Mouse (Mus musculus) urinary bladder, adult 2 months (tissue): ENCODE data around the gene Pcdh7. TPM values are rescaled to one million over a fixed set of nuclear protein-coding genes. Genes with fewer than 3 reads are reported as not detected.
"Not testable (repeated sequence)": the region's sequence is repeated elsewhere in the genome, so short reads cannot be mapped to it uniquely, and the experiment has no call there.

ENCODE experiments used
- DNase-seq: peaks from one replicate; pipeline ENCODE4 v3.0.0; 2022; ENCODE audit warnings: low spot score
- polyA plus RNA-seq: library from polyadenylated mRNA; depleted of rRNA; stranded (reverse); fragments of >200 nt; gene quantifications from 2 replicates; pipeline ENCODE4 v1.2.3, GENCODE M21; 2012

Pcdh7 gene
- polyA plus RNA-seq, 1 experiment, result 31.7 TPM

DNA sequence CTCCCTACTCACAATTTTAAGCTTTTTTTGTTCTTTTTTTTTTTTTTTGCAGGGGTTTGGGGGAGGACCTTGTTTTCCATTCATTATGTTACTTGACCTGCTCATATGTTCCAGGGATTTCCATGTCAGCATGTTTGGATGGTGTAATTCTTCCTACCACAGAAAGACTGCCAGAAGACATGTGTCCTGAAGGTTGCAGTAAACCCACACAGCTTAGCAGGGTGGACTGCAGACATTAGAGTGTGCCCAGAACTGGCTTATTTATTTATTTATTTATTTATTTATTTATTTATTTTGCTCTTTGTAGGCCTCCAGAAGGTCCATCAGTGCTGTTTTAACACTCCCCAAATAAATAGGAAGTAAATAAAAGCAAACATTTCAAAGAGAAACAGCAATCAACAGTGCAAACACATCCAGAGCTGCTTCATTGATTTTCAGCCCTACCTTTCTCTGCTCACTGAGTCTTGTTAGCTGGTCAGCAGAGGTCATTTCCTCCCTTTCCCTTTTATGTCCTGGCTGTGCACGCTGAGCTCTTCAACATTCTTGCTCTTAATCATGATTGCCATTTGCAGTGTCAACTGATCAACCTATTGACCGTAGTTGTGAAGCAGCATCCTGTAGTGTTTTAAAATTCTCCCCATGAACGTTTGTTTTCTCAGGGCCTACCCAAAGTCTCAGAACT, 401.3 kb downstream of the Pcdh7 start:
- DNase-seq, result no peak

DNA sequence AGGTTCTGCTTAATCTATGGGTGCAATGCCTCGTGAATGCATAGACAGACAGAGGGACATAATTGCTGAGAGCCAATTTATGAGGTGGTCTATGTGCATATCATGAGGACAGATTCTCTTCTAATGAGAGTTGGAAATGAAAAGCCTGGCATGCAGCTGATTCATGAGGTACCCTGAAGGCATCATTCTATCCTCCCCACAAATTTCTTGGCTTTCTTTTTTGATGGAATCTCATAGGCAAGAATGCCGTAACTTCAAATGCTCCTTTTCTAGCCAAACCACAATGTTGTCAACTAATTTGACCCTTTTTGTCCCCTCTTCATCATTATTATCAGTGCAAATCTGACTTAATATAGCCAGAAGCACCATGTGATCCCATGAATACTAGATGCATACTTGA, 426.1 kb downstream of the Pcdh7 start:
- no peak for DNase-seq

DNA sequence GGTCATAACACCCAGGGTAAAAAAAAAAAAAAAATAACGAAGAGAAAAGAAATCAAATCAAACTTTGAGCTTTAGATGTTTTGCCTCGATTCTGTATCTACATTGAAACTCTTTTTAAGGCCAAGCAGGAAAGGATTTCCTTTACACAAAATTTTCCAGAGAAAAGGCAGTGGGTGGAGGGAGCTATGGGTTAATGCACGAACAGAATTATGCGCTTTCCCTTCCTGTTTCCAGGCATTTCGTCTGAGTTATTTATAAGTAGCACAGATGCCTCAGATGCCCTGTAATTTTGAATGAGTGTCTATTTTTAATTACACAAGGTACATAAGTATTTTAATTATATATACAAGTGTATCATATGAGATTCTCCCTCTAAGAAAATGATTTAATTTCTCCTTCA, 436.2 kb downstream of the Pcdh7 start:
- DNase-seq, result no peak

DNA sequence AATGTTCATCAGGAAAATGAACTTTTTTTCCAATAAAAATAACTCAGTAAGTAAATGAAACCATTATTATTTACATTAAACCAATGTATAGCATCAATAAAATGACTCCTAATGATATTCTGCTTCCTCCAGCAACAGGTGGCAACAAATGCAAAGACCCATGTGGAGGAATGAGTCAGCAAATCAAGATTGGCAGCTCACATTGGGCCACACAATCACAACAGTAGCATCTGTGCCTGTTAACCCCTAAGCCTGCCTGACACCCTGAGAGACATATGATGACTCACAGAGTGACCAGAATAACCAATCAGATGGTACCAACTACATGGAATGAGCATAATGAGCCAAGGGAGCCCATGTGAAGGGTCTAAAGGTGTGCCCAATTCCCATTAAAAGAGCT, 454.5 kb downstream of the Pcdh7 start:
- no peak for DNase-seq

DNA sequence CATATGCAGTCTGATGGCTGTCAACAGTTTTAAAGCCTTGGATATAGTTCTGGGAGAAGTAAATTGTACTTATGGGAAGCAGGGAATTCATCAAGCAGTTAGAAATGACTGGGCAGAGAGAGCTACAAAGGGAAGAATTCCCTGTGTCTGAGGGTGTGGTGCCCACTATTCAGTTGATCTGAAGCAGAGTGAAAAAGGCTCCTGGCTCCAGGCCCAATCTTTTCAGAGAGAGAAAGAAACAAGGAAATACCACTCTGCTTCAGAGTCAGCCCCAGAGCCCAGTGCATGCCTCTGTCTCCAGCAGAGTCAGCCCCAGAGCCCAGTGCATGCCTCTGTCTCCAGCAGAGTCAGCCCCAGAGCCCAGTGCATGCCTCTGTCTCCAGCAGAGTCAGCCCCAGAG, 456.6 kb downstream of the Pcdh7 start:
- DNase-seq, result not testable (repeated sequence)

DNA sequence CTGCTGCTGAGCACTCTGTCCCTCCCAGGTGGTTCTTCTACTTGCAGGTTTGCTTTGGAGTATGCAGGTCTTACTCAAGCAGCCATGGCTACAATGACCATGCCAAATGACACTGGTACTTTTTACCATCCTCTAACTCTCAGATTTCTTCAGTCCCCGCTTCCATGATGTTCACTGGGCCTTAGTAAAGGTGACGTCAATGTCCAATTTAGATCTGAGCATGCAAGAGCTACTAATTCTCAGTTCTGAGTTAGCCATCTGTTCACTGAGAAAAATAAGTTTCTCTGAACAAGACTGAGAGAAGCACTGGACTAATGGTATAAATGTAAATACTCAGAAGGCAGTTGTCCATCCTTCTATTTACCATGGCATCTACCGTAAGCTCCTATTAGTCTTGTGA, 457.8 kb downstream of the Pcdh7 start:
- DNase-seq, result no peak
